Mouse (Mus musculus) right cerebral cortex, postnatal 4 days (tissue): ENCODE results near the gene Slc25a54.
A peak's percentile ranks its signal among the peaks of the same experiment; 100 is the strongest.

ENCODE experiments used
- DNase-seq: peaks from one replicate; pipeline ENCODE4 v3.0.0-alpha.2; 2022

Slc25a54 gene

DNA sequence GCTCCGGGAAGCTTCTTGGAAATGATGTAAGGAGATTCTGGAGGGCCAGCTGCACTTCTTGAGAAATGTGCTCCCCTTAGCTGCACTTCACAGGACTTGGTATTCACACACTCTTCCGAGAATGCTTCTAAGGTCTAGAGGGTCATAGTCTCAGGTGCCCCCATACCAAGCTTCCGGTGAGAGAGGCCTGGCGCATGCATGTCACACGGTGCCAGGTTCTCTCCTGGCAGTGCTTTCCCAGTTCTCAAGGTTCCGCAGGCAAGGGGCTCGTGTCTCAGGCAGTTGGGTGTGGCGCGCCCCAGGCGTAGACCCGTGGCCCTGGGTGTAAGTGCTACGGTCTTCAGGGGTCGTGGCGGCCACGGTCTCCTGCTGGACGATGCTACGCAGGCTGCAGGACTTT lies at the start of gene Slc25a54:
TSS of gene Slc25a54 (plus strand) at position 301 of the 400 bp plus-strand sequence.
- DNase-seq = no peak

DNA sequence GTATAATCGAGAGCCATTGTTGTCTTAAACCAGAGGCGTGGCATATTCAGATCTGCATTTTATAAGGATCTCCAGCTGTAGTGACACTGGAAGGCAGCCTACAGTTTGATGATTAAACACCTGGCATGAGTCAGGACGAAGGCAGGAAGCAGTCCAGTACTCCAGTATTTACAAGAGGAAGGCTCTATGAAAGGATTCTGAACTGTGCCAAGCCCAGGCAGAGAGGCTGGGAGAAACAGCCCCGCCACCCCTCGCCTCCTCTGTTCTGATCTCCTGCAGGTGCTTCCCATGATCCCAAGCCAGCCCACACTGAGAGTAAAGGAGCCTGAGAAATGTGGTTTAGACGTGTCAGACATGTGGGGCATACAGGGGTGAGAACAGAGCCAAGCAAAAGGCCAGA lies 49.5 kb upstream of the Slc25a54 start:
- DNase-seq = no peak

DNA sequence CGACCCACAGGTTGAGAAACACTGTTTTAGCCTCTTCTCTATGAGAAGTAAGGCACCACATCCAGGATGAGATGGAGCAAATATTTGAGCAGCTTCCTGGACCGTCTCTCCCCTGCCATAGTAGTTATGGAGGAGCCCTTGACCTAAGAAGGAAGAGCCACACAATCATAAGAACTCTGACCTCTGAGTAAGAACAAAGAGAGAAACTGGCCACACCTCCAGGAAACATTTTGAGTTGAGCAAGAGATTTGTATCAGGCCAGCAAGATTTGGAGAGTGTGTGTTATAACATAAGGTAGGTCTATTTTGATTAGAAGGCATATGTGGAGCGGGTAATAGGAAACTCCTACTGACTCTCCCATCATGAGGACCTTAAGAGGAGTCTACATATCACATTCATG lies 48.6 kb upstream of the Slc25a54 start:
- DNase-seq = no peak

DNA sequence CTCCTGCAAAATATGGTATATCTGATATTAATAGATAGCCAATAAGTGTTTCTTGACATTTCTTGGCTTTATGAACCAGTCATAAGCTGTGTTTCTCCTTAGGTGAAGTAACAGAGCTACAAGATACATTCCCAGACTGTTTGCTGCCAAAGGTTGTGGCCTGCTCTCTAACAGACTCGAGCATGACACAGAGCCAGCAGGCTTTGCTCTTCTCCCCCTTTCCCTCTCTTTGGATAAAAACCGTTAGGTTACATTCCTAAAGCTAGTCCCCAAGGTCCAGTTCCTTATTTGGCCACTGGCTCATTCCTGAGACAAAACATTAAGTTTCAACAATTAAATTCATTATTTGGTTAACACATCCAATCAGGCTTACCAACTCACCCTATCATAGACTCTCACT lies 48.0 kb upstream of the Slc25a54 start:
- DNase-seq = no peak

DNA sequence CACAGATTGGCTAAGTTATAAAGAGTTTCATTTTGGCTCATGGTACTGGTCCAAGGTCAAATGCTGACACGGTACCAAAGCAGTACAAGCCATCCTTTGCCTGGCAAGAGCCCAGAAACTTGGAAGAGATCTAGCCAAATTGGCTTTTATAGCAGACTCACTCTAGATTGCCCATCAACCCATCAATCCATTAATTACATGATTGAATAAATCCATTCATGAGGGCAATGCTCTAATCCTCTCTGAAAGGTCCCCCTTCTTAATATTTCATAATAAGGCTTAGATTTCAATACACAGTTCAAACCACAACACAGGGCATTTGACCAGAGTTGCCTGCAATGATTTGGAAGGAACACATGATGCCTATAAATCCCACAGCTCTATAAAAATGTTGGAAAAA lies 45.9 kb upstream of the Slc25a54 start:
- DNase-seq = no peak

DNA sequence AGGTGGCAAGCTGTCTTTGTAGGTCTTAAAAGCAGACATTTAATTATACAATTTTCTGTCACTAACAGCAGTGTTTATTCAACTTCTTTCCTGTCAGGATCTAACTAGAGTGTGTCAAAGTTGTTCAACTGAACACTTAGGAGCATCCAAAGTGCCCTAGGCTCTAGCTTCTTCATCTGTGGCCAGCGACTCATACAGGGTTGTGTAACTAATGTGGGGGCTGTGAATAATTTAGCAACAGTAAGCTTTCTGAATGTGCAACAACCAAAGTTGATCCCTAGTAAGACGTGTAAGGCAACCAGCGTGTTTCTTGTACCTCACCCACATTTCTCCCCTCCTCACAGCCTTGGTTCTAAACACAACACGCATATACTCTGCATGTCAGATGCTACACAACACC lies 39.4 kb upstream of the Slc25a54 start:
- no peak for DNase-seq

DNA sequence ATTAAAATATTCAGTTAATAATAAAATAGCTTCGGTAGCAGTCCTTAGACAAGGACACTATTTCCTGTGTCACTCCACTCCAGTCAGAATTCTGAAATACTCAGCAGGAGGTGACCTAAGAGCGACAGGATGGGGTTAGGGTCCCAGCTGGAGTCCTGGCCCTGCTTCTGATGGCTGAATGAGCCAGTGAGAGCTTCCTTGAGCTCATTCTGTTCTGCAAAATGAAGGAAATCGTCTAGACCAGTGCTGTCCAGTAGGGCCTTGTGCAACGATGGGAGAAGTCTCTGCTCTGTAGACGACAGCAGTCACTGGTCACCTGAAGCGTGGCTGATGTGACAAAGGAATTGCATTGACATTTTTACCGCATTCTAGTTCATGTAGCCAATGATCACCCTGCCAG lies 36.9 kb upstream of the Slc25a54 start:
- no peak for DNase-seq

DNA sequence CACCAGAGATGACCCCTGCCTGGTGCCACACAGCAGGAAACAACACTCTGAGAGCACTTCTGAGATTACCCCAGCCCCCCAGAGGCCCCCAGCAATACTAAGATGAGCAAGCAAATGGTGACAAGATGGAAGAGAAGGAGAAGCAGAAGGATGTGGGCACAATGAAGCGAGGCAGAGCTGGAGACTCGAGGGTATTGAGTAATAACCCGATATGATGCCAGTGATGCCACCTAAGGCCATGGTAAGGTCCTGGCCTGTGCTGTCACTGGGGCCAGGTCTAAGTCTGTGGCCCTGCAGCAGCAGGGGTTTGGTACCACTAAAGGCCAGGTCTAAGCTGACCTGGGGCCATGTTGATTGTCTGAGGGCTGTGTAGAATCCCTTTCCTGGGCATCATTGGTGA lies 33.8 kb upstream of the Slc25a54 start:
- no peak for DNase-seq

DNA sequence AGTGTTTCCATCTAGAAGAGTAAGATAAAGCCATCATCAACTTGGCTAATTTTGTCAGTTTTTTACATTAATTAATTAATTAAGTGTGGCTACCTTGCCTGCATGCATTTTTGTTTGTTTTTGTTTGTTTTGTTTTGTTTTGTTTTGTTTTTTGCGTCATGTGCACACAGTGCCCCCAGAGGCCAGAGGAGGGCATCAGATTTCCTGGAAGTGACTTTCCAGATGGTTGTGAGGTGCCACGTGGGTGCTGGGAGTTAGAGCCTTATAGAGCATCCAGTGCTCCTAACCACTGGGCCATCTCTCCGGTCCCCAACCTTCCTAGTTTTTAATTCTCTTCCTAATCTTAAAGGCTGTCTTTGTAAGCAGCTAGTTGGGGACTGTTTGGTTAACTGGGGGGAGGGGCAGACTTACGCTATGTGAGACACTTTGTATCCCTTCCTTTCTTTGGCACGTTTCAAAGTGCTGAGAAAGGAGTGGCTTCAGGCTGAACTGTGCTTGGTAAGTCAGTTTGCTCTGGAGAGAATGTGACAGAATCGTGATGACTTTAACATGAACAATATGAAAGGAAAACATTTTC lies 32.5 kb upstream of the Slc25a54 start:
- no peak for DNase-seq

DNA sequence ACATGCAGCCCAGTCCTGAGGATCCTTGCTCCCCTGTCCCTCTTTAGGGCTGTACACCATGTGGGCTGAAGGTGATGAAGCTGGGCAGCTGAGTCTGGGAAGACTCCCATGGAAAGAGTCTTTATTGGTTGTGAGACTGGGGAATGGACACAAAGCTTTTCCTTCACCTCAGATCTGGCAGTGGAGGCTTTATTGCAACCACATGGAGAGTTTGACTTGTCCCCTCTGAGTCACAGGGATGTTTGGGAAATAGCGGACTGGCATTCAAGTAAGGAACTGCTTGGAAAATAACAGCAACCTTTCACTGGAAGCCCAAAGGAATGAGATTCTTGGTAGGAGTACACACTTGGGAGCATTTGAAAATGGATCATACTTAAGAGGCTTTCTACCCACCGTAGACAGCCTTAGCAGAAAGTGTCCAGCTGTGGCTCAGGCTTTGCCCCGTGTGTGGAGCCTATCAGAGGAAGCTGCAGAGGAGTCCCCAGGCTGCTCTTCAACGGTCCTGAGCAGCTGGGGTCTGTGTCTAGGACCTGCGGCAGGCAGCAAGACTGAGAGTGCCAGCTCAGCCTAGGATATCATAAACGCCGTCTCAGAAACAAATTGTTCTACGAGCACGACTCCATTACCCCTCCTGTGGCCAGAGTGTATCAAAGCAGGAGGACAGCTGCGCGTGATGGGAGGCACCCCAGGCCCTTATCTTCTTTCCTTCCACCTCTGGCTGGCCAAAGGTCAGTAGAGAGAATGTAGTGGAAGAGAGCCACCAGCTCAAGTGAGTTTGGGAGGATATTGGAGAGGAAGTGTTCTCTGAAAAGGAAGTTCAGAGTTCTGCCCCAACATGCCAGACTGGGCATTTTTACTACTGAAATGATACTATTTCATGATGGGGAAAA lies 29.0 kb upstream of the Slc25a54 start:
- DNase-seq = no peak

DNA sequence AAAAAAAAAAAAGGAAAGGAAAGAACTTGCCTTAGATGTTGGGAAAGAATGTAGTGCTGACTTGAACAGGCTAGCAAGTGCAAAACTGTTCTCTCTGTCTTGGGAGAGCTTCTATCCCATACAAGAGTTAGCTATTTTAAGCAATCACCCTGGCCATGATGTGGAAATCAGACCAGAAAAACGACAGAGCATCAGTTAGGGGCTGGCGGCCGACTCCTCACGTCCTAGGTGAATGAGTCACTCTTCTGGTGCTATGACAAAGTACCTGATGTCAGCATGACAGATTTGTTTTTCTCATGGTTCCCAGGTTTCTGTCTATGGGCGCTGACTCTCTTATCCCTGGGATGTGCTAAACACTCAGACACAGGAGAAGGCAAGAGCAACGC lies 28.3 kb upstream of the Slc25a54 start:
- DNase-seq = no peak

DNA sequence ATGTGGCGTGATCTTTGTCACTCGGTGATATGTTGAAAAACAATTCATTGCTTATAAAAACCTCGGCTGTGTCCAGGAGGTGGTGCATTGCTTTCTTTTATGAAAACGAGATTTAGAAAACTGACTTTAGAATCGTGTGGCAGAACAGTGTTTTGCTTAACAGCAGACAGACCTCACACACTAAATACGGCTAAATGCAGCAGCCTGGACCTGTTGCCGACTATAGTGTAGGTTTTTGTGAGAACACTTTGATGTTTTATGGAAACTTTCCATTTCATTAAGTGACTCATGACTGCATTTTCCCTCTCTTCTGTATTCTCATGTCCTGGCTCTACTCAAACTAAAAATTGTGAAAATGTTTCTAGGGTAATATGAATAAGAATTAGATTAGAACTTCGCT lies 20.4 kb upstream of the Slc25a54 start:
- DNase-seq = no peak

DNA sequence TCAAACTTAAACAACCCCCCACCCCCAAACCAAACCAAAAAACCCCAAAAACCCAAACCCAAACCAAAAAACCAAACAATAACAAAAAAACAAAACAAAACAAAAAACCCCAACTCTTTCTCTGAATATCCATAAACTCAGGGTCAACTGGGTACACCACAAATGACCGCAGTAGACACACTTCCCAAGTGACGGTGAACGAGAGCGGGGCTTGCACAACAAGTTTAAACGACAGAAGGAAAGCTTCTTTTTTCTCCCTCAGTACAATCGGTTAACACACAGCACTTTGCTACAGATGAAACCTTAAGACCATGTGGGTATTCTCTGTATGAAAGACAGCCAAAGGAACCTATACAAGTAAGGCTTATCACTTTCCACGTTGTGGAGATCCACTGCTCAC lies 17.9 kb upstream of the Slc25a54 start:
- DNase-seq = no peak

DNA sequence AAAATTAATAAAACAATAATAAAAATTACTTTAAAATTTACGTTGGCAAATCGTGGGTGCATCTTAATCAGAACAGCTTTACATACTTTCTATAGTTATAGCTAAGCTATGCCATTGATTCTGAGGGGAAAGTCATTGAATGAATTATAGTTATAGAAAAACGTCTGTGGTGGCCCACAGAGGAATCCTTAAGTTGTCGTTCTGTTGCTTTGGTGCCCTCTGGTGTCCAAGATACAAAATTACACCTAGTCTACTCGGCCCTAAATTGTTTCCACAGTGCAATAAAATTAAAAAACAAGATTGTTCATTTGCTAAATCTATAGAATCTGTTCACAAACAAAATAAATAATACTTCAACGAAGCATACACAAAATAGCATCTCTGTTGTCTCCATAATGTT lies 17.3 kb upstream of the Slc25a54 start:
- DNase-seq = no peak

DNA sequence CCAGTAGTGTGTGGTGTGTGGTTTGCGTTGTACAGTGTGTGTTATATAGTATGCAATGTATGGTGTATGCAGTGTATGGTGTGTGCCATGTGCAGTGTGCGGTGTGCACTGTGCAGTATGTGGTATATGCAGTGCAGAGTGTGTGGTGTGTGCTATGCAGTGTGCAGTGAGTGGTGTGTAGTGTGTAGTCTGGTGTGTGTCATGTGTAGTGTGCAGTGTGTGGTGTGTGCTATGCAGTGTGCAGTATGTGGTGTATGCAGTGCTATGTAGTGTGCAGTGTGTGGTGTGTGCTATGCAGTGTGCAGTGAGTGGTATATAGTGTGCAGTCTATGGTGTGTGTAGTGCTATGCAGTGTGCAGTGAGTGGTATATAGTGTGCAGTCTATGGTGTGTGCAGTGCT lies 4.1 kb downstream of the Slc25a54 start:
- DNase-seq = no peak

DNA sequence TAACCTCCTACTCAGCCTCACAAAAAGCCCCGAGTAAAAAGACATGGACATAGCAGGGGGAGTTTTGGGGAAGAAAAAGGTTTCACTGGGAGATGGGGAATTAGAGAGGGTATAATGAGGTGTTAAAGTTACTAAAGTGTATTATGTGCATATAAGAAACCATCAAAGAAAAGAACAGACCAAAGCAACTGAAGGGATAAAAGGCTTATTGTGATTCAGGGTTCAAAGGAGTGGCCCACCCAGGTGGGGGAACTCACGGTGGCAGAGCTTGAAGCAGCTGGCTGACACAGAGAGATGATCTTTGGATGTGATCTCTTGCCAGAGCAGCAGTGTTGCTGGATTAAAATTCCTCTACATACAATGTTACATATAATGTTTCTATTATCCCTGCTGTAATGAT lies 8.2 kb downstream of the Slc25a54 start:
- no peak for DNase-seq

DNA sequence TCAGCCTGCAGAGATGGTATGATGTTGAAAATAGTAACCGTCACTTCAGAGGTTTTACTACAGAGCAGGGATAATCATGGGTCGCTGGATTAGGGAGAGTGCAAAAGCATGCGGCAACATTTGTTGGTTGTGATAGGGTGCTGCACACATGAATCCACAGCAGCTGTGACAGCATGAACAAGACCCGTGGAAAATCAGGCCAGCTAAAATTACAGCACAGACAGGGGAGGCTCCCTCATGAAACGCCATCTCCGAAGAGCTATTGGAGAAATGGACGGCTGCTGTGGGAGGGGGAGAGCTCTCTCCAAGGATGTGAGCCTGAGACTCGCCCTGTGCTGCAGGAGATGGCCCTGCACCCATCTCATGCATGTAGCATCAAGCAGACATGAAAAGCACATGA lies 24.4 kb downstream of the Slc25a54 start:
- no peak for DNase-seq

DNA sequence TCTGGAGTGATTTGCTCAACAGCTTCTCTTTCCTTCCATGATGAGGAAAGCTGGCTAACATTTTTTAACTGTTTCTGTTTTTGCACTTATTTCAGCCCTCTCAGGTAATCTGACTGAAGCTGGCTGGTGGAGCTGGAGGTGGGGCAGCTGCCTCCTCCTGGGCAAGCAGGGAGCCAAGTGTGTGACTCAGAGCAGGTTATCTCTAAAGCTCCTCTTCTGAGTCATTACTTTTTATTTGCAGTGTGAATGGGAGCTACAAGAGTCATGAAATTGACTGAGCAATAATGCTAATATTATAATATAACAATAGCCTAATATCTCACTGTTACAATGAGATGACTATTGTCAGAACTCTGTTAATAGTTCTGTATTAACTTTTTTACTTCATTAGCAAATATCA lies 36.9 kb downstream of the Slc25a54 start:
- DNase-seq = no peak

DNA sequence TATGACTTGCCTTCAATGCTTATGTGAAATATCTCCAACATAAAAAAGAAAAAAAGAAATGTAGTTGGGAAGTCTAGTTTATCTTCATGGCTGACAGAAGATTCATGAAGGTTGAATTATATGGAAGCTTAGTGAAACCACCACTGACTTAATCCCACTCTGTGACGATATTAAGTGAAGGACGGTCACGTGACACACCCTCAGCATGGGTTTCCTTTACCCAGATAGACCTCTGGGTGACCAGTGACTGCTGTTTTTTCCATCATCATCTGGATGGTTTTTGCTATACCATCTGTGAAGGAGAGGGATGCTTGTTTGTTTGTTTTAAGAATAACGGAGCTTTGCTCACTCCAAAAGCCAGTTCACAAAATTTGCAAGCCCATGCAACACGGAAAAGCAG lies 39.3 kb downstream of the Slc25a54 start:
- DNase-seq = no peak

DNA sequence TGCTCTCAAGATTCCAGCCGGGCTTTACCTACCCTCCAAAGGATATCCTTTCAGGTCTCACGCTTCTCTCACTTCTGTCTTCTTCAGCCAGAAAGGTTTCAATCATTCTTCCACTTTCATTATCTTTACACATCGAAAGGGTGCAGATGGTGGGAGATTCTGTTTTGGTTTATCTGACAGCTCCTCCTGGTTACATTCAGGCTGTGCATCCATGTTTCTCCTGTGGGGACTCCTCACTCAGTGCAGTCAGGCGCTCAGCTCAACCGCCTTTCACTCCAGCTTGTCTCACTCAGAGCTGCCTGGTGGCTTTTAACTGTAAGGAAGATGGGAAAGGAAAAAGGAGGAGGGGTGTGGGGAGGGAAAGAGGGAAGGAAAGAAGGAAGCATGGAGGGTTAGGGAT lies 39.7 kb downstream of the Slc25a54 start:
- DNase-seq = no peak

DNA sequence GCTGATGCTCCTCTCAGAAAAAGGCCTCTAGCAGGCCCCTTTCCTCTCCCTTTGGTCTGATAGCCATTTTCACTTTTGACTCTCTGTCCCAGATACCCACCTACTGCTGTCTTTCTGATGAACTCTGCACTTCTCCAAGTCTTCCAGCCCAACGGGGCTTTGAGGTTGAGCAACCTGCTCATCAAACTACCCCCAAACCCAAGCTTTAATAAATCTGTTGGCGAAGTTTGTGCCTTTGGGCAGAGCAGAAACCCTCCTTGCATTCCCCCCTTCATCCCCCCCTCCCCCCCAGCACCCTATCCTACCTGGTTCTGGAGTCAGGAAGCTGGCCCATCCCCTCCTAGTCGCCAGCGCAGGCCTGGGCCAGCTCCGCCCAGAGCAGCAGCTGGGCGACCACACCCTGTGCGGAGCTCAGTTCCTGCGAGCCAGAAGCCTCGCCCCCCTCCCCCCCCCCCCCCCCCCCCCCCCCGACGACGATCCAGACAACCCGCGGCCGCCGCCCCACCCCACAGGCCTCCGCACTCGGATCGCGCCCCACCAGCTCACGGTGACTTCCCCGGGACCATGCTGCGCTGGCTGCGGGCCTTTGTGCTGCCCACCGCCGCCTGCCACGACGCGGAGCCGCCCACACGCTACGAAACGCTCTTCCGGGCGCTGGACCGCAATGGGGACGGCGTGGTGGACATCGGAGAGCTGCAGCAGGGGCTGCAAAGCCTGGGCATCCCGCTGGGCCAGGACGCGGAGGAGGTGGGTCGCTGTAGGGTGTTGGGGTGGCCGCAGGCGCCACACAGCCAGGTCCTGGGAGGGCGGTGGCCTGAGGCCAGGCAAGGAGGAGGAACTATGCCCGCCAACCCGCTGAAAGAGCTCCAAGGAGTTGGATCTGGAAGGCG lies 42.6 kb downstream of the Slc25a54 start, which contains the start of gene Slc25a24:
TSS of gene Slc25a24 (plus strand) at position 509 of the 890 bp plus-strand sequence.
- DNase-seq = peak; percentile 44

DNA sequence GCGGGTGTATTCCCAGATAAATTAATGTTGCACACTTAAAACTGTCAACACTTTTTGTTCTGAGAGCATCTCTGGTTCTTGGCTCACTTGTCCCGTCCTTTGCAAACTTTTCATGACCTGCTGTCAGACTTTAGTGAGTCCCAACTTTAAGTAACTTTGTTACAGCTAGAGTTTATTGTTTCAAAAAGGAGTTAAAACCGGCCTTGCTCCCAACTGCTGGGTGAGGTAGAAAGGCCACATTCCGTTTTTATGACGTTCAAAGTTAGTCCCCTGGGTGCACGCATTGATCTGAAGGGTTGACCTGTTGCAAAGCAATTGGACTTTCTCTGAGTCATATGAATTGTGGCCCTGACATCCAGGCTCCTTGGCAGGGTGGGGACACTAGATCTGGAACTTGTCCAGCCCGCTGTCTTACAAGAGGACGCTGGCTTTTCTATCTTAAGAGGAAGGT lies 43.3 kb downstream of the Slc25a54 start:
- DNase-seq = no peak

DNA sequence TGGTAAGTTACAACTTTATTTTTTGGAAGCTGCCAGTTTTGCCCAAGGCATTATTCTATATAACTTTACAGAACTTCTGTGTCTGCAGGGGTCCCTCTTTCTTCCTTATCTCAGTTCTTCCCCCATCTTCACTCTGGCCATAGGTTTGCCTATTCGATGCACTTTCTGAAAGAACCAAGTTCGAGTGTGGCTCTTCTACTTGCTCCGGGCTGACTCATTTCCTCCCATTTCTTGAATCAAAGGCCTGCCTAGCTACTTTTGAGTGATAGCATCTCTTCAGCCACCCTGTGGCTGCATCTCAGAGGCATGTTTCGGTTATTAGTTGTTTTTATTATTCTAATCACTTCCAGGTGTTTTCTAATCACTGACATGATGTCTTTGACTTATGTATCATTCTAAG lies 43.8 kb downstream of the Slc25a54 start:
- DNase-seq = no peak

DNA sequence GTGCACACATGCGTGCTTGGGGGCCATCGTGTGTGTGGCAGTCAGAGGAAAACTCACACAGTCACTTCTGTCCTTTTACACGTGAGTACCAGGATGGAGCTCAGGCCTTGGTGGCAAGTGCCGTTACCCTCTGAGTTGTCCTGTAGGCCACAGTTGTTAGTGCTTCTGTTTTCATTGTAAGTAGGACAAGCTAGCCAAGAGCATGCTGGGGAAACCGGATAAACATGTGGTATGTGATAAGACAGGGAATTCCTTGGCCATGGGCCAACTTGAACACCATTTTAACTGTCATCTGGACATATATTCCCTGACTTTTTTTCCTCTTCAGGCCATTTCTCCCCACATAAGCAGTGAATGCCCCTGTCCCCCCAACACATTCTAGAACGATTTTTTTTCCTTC lies 45.3 kb downstream of the Slc25a54 start:
- DNase-seq = no peak
